Mouse (Mus musculus): ENCODE results near the gene Gm10382. TPM values are rescaled to one million over a fixed set of nuclear protein-coding genes. Genes with fewer than 3 reads are reported as not detected.
"Not testable (repeated sequence)": the region's sequence is repeated elsewhere in the genome, so short reads cannot be mapped to it uniquely, and the experiment has no call there.

Gene Gm10382
- polyA plus RNA-seq, 1 experiment from 2014 or later = 0.18 TPM

- Histone ChIP-seq H3K9me3 (ENCODE audit: low read length) (no peaks in the 10 kb centered on the region), H3K4me3 (ENCODE audit: low read depth, low read length) (peak within 1 kb of the TSS; percentile 92), H3K27me3 (ENCODE audit: insufficient read depth, low read length) (no peaks in the 10 kb centered on the region), H3K9ac (replicated peaks) (peak within 1 kb of the TSS; percentile 97), H3K4me1 (ENCODE audit: insufficient read depth) (peaks cover 17% of the 10 kb centered on the region), H3K36me3 (replicated peaks; ENCODE audit: insufficient read depth, low read length) (peaks cover 24% of the 10 kb centered on the region), H3K27ac (ENCODE audit: low read depth) (peak within 1 kb of the TSS; percentile 84), H3K4me2 (ENCODE audit: low read depth, low read length) (peak within 1 kb of the TSS; percentile 100)
- TF ChIP-seq CTCF (IDR thresholded peaks at IDR 0.05; ENCODE audit: low read depth) = no peak
- no peak for TF ChIP-seq EP300 (IDR thresholded peaks at IDR 0.05; ENCODE audit: low read depth)
- WGBS (ENCODE audit: insufficient replicate concordance) = under 1% methylated on average over 46 of the region's 46 CpGs
- ATAC-seq (peak; percentile 95), DNase-seq (peak; percentile 96)
Observed at GRCm38 (mm10) chr5:125433793-125434337, 44.7 kb downstream of the Gm10382 start, which contains the start of gene Dhx37. Dhx37 (minus strand) TSS chr5:125434121.

GRCm38 (mm10) chr5:125434347-125434746 is 45.2 kb downstream of the Gm10382 start:
- Histone ChIP-seq H3K4me2 (ENCODE audit: low read depth, low read length) (peak overlapping the region; percentile 100), H3K4me1 (ENCODE audit: insufficient read depth) (peaks cover 17% of the 10 kb centered on the region), H3K27ac (ENCODE audit: low read depth) (peak overlapping the region; percentile 49; the same call in 1 of the 2 replicates), H3K36me3 (replicated peaks; ENCODE audit: insufficient read depth, low read length) (peaks cover 19% of the 10 kb centered on the region), H3K4me3 (ENCODE audit: low read depth, low read length) (peak overlapping the region; percentile 92; the same call in 1 of the 2 replicates)
- H3K9me3 ChIP-seq (ENCODE audit: low read length); H3K9ac ChIP-seq (replicated peaks); H3K27me3 ChIP-seq (ENCODE audit: insufficient read depth, low read length): not testable (repeated sequence)
- TF ChIP-seq CTCF (IDR thresholded peaks at IDR 0.05; ENCODE audit: low read depth) = peak; percentile 52
- 42% methylated on average over 12 of the region's 15 CpGs for WGBS (ENCODE audit: insufficient replicate concordance)
- ATAC-seq (peak; percentile 20), DNase-seq (peak; percentile 51)

Other genes starting within 250 kb of the Gm10382 start
- gene Ncor2, start 210.1 kb upstream of the Gm10382 start, polyA plus RNA-seq (2015; fragmentation: Nextera tagmentation; extraction: Ambion mirVana) = 3.1 and 3.4 TPM in 2 replicates
- 105 and 109 TPM in 2 replicates for gene Scarb1, start 48.2 kb upstream of the Gm10382 start, polyA plus RNA-seq (2015; fragmentation: Nextera tagmentation; extraction: Ambion mirVana)
- gene Ubc, start 880 bp downstream of the Gm10382 start, polyA plus RNA-seq (2015; fragmentation: Nextera tagmentation; extraction: Ambion mirVana) = 369 and 531 TPM in 2 replicates
- gene Dhx37, start 44.8 kb downstream of the Gm10382 start, polyA plus RNA-seq (2015; fragmentation: Nextera tagmentation; extraction: Ambion mirVana) = 3.3 and 3.4 TPM in 2 replicates
- gene Bri3bp, start 52.2 kb downstream of the Gm10382 start, polyA plus RNA-seq (2015; fragmentation: Nextera tagmentation; extraction: Ambion mirVana) = 20.2 and 20.9 TPM in 2 replicates
- 3.8 and 4.6 TPM in 2 replicates for gene Aacs, start 86.5 kb downstream of the Gm10382 start, polyA plus RNA-seq (2015; fragmentation: Nextera tagmentation; extraction: Ambion mirVana)
- not detected in 2 replicates for gene Tmem132b, start 142.5 kb downstream of the Gm10382 start, polyA plus RNA-seq (2015; fragmentation: Nextera tagmentation; extraction: Ambion mirVana)

Data from liver, postnatal 0 days (tissue).